Mouse (Mus musculus) ovary, postnatal 36 days (tissue): Measurements from ENCODE around the gene Tmem256.

ENCODE experiments used
- DNase-seq: peaks from one replicate; pipeline ENCODE4 v3.0.0; 2022; ENCODE audit warnings: low spot score, mixed read lengths

Tmem256 gene

GRCm38 (mm10) chr11:69884240-69884639 lies 45.9 kb downstream of the Tmem256 start:
- no peak for DNase-seq

- no peak for DNase-seq
Observed at GRCm38 (mm10) chr11:69884663-69885062, 46.3 kb downstream of the Tmem256 start.

- no peak for DNase-seq
Observed at GRCm38 (mm10) chr11:69886907-69887635, 48.8 kb downstream of the Tmem256 start.
